Mouse (Mus musculus) liver, adult (tissue): ENCODE results near the gene Hexim1.

Source experiments
- GATA4 ChIP-seq: IDR thresholded peaks from 2 replicates; pipeline ENCODE4 v1.6.1; 2014; ENCODE audit warnings: mild to moderate bottlenecking, low read length; ENCODE audit not compliant: insufficient replicate concordance

Gene Hexim1

DNA sequence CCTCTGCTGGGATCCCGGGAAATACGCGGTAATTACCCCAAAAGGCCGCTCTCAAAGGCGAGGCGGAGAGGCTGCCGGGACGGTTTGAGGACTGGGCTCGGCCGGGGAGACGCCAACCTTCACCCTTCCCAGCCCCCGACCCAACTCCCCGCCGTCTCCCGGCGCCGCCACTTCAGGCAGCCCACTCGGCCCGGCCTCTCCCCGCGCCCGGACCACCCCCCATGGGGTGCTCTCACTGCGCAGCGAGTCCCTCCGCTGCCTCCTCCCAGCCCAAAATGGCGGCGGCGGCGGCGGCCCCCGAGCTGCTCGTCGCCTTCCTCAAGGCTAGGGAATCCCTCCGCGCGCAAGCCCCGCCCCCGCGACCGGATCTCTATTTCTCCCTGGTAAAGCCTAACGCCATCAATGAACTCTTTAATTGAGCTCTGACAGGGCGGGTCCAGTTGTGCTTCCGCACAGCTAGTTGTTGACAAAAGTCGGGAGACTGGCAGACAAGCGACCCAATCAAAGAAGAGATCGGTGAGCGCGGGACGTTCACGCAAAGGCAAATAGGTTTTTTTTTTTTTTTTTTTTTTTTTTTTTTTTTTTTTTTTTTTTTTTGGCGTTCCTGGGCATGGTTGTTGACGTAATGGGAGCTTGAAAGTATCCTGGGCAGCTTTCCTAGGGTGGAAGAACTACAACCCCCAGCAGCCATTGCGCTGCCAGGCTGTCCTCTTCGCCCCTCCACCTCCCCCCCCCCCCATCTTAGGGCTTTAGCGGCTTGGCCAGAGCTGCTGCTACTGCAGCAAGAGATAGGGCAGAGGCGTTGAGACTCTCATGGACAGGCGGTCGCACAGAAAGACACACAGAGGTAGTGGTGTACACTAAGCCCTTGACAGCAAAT lies 16.8 kb downstream of the Hexim1 start:
- no peak; the same call in 1 of the 2 replicates for TF ChIP-seq GATA4

DNA sequence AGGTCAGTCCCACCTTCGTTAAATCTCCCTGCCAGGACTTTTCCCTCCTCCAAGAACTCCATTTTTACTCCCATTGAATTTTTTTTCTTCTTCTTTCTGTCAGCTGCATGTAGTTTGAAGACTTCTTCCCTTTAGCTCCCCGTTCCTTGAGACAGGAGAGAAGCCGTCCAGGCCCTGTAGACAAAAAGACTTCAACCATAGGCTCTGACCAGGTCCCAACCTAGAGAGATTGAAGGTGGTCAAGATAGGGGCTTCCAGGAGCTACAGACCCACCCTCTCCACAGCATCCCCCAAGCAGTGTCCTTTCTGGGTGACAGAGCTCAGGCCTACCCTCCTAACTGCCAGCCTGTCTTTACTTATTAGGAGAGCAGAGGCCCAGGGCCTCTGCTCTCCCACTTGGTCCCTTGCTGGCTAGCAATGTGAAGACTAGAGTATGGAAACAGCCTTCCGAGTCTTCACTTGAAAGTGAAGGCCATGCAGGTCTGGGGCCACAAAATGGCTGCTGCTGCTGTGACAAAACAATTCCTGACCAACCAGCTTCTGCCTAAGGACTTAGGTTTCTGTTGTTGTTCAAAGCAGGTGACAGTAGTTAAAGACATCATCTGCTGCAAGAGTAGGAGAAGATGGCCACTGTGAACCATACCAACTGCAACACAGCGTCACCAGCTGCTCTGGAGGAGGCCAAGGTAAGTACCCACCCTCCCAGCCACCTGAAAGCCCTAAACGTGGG lies 17.6 kb downstream of the Hexim1 start:
- TF ChIP-seq GATA4, result no peak

DNA sequence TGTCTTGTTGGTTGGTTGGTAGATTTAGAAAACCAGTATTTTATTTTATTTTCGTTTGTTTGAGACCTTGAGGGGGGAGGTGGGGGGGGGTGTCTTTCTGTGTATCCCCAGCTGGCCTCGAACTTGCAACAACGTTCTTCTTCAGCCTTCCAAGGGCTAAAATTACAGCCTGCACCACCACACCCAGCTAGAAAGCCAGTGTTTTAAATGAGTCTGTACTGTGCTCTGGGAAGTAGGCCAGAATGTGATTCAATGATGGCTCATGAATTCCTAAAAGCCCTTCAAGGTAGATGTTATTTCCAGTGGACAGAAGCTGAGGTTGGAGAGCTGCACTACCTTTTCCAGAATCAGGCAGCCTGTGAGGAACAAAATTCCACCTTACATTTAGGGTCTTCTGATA lies 18.2 kb downstream of the Hexim1 start:
- no peak for TF ChIP-seq GATA4

DNA sequence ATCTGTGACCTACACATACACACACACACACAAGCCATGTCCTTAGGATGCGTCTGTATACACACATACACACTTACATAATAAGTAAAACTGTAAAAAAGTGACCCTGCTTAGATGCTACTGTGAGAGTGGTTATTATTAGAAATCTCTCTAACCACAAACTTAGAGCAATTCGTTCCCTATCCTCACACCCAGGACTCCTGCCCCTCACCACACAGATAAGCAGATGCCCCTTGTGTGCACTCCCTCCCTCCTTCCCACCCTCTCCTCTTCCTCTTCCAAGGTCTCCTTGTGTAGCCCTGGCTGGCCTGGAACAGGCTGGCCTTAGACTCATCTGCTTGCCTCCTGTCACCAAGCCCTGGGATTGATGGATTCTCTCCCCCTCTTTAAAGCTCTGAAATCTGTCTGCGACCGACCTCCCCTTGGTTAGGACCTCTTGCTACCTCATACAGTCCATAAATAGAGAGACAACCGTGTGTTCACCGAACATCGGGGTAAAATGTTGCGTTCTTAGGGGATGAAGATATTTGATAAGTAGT lies 20.1 kb downstream of the Hexim1 start:
- no peak for TF ChIP-seq GATA4

DNA sequence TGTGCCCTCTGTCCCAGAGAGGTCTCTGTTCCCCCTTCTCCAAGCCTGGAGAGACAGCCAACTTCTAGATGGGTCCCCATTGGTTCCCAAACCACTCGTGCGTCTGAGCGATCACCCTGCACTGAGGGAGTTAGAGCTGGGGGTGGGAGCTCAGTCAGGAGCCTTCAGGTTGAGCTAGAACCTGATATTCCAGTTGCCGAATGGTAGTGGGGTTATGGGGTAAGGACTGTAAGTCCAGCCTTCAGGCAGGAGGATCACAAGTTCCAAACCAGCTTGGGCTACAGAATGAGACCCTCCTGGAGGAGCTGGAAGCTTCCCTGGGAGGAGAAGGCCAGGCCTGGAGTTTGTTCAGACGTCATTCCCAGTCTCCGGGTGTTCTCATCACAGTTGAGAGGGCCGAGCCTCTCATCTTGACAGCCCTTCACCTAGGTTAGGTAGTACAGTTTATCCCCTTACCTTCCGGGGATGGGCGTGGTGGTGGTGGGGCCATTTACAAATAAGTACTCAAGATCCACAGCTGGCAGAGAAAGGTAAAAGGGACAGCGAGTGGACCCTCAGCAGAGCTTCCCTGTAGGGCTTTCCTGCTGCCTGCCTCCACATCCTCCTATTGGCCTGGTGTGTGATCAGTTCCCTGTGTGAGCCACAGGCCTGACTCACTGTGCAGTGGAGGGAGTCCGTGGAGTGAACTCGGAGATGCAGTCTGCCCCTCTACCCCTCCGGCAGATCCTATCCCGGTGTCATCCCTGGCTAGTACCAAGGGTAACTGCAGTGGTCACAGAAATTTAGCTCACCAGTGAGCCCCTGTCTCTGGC lies 24.1 kb downstream of the Hexim1 start:
- no peak for TF ChIP-seq GATA4

DNA sequence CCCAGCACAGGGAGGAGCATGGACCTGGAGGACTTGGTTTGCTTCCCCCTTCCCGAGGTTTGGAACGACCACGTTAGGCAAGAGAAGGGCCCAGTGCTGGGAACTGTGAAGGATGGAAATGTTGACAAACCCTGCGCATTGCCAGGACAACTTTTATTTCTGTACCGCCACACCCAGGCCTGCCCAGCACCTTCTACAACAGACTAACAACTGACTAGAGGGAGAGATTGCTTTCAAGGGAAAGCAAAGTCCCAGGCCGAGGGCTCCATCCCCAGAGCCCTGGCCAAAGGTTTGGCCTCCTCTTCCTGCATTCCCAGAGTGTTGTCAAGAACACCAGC lies 24.7 kb downstream of the Hexim1 start:
- no peak for TF ChIP-seq GATA4

DNA sequence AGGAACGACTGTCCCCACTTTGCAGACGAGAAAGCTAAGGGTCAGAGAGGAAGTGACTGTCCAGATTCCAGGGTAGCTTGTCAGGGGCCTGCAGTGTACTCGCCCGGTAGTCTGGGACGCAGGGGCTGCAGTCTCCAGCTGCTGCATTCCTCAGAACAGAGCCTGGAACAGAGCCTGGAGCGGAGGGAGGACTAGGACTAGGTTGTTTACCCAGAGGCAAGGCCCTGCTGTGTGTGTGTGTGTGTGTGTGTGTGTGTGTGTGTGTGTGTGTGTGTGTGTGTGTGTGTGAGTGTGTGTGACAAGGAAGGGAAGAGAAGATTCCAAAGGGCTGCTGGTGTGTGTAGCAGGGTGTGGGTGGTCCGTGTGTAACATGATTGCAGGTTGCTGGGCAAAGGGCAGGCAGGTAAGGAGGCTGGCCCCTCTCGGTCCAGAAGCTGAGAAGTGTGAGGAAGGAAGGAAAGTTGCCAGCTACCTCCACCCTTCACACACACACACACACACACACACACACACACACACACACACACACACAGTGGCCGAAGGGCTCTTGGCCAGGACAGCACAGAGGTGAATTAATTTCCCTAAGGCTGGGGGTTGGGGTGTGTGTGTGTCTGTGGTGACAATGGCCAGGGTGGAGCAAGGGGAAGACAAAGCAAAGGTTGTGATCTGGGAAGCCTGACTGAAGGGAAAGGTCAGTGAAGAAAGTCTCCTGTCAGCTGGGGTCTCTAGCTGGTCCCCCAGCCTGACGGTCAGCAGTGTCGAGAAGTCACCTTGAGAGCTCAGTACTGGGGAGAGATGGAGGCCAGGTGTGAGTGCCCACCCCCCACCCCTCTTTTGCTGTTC lies 25.3 kb downstream of the Hexim1 start:
- no peak for TF ChIP-seq GATA4

DNA sequence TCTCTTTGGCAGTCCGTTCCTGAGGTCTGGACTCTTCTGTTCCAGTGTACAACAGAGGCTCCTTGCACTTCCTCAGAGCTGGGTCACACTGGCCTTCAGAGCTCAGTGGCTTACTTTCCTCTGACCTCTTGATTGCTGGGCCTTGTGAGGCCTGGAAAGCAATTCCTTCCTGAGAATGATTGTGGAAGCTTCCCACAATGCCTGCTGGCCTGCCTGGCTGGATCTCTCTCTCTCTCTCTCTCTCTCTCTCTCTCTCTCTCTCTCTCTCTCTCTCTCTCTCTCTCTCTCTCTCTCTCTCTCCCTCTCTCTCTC lies 25.9 kb downstream of the Hexim1 start:
- TF ChIP-seq GATA4, result no peak

DNA sequence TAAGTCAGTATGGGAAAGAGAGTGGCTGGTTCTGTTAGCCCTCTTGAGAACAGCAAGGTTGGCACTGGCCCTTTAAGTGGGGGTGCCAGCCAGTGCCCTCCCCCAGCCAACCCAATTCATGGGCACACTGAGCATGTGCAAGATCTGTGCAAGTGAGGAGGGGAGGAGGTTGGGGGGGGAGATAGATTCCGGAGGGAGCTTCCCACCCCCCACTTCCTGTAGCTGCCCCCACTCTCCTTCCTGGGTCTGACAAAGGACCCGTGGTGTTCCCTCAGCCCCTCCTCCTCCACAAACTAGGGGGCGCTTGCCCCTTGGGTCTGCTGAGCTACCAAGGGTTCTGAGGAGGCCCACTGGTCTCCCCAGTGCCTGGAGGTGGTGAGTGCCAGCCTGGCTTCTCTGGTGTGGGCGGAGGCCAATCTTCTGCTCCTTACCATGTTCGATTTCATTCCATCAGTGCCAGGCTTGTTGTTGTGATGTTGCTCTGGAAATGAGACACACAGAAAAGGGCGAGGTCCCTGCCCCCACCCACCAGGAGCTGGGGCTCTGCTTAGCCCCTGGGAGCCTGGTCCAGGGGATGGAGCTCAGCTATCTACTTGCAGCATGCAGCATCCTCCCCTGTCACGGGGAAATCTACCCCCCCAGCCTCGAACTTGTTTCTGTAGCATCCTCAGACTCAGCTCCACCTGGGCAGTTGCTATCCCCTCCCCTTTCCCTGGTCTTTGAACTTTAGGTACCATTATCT lies 26.6 kb downstream of the Hexim1 start:
- no peak for TF ChIP-seq GATA4

DNA sequence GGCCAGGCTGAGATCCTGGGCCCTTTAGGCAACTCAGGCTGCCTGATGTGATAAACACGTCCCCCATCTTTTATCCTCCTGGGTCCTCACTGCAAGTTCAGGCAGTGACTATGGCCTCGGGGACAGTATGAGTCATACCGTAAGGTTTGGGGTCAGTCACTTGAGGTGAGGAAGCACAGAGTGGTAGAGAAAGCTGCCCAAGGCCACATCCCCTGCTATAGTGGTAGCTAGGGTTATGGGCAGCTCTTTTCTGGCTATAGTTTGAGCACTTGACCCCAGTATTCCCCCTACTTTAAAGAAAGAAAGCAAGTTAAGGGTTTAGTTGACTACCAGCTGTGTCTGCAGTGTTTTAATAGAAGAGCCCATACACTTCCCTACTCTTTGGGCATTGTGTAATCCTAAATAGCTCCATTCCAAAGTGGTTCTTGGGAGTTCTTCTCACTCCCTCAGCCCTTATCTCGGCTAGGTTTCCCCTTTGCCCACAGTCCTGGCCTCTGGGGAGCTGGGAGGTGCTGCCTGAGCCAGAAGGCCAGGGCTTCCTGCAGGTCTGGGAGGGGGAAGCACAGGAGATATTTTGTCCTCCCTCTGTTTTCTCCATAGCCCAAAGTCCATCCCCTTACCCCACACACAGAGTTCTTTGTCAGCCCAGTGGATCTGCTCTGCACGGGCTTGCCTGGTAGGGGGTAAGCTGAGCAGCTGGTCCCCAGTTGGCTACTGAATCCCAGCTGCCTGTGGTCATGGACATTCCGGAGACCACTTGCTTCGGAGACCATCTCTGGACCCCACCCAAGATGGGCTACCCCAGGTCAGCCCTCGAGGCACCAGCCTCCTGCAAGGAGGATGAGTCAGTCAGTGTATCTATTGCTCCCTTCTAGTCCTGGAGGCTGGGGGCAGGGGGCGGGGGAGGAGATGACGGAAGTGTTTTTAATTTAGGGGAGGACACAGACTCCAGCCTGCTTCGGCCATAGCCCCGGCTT lies 28.6 kb downstream of the Hexim1 start:
- no peak for TF ChIP-seq GATA4

DNA sequence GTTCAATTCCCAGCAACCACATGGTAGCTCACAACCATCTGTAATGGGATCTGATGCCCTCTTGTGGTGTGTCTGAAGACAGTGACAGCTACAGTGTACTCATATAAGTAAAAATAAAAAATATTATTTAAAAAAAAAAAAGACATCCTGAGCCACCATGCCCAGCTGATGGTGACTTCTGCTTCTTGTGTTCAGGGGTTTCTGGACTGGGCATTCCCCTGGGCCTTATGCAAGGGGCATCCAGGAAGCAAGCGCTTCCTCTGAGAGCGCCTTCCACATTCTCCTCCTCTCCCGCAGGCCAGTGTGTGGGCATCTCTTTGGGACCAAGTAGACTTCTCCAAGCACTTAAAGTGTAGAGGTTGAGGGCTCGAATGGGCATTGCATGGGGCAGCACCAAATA lies 30.4 kb downstream of the Hexim1 start:
- no peak for TF ChIP-seq GATA4

DNA sequence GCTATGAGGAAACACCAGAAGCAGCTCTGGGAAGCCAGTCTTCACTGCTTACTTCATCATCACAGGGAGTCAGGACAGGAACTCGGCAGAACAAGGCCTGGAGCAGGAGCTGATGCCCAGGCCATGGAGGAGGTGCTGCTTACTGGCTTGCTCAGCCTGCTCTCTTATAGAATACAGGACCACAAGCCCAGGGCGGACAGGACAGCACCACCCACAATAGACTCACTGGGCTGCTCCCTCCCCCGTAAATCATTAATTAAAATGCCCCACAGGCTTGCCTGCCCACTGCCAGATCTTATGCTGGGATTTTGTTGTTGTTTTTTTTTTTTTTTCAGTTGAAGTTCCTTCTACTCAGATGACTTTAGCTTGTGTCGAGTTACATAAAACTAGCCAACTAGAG lies 31.7 kb downstream of the Hexim1 start:
- TF ChIP-seq GATA4, result no peak

DNA sequence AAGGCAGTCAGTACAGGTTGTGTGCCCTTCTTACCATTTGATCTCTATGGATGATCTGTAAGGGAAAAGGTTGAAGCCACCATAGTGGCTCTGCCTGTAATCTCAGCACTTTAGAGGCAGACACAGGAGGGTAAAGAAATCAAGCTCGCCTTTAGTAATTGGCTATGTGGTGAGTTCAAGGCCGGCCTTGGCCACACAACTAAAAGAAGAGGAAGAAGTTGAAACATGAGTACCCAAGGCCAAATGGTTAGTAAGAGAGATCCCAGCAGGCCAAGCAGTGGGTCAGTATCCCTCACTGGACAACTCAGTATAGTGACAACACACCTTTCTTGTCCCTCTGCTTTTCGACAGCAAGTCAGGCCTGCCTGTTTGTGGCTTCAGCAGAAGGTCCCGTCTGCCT lies 33.7 kb downstream of the Hexim1 start:
- TF ChIP-seq GATA4, result no peak
